Mouse (Mus musculus): ENCODE measurements at regions not wholly inside any gene's neighbourhood (a gene's known extent, or its start where the extent isn't known, plus 50 kb on each side); places are given as distances from the start of the nearest gene placed in this dataset.

GRCm38 (mm10) chr4:10260351-10260750, 613.9 kb upstream of the 2610301B20Rik start:
- TF ChIP-seq POLR2A (IDR thresholded peaks at IDR 0.05; ENCODE audit: borderline replicate concordance, extremely low read depth, insufficient read depth, insufficient read length, poor library complexity, severe bottlenecking) = no peak
- TF ChIP-seq CTCF (IDR thresholded peaks at IDR 0.05; ENCODE audit: borderline replicate concordance, extremely low read depth, insufficient read depth, insufficient read length) = no peak
